Mouse (Mus musculus) right cerebral cortex, postnatal 25 days (tissue): ENCODE results near the gene Ramp1.

Source experiments
- DNase-seq: peaks from one replicate; pipeline ENCODE4 v3.0.0; 2022

The Ramp1 gene

DNA sequence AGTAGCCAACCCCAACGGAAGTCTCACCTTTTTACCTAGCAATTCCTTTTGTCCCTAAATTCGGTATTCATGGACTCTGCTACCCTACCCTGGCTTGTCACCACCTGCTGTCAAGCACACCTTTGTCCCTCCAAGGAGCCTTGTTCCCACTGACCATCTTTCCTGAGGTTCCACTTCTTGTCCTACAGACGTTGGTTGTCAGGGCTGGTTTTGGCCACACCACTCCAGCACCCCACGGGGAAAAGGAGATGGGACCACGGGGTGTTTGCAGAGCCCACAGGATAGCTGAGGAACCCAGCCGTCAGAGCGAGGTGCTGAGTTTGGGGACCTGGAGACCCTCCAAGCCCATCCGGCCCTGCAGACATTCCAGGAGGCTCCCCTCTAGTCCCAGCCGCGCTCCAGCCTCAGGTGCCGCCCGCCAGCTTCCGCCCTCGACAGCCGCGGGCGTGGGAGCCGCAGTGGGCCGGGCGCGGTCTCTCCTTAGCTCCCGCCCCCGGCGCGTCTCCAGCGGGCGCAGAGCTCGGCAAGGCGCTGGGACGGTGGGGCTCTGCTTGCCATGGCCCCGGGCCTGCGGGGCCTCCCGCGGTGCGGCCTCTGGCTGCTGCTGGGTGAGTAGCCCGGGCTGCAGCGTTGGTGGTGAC lies at the start of gene Ramp1:
Gene Ramp1 (plus strand): TSS at position 290 of the 641 bp plus-strand sequence.
- DNase-seq = peak; percentile 78

DNA sequence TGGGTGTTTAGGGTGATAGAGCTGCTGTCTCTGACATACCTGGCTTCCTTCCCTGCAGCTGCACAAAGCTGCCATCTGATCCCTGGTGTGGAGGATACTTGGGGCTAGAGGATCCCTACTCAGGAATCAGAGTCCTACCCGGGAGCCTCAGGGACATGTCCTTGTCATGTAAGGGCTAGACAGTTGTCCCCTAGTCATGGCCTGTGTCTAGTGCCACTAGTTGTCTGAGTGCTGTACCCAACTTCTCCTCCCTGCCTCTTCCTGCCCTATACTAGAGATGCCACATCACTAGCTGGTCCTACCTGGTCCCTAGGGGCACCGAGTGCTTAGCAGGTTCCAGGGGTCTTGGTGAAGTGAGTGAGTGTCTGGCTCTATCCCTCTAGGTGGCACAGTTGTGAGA lies 42.6 kb upstream of the Ramp1 start:
- no peak for DNase-seq

DNA sequence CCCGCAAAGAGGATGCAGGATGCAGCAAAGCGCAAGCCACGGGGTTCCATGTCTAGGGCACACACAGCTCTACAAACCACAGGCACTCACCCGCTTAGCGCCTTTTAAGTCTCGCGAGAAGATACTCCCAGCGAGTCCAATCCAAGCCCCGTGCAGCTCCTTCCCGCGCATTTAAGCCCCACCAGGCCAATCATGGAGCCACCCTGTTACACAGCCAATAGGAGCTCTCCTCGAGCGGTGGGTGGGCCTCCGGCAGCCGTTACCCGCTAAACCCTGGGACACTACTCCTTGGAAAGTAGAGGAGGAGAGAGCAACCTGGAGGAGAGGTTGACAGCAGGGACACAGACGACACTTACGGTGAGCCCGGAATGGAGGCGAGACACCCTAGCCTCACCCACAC lies 34.8 kb upstream of the Ramp1 start, which contains the start of gene Rbm44:
Gene Rbm44 (plus strand): TSS at position 277 of the 400 bp plus-strand sequence.
- DNase-seq = no peak

DNA sequence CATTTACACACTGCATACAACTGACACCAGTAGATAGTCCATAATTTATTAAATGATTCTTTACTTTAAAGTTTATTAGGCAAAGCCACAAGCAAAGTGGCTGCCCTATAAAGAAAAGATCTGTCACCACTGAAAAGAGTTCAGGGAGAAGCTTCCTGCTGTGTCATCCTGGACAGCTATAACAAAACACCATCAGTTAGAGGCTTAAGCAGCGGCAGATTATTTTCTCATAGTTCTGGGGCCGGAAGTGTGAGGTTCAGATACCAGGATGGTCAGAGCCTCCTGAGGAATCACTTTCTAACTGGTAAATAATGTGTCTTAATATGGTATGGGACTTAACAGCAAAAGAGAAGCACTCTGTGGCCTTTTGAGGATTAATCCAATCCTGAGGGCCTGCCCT lies 28.1 kb upstream of the Ramp1 start:
- DNase-seq = no peak

DNA sequence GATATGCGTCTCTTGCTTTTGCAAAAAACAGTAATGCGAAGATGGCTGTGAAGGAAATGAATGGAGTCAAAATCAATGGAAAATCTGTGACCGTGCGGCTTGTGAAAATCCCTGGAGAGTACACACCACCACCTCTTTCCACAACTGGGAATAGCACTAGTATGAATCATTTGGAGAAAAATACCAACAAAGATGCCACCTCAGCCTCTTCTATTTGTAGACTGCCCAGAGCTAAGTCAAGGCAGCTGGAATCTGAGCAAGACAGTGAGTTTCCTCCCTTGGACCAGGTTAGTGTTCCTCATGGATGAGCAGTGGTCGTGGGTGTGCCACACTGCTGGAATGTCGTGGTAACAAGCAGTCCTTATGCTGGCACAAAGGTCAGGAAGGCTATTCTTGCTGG lies 12.8 kb upstream of the Ramp1 start:
- no peak for DNase-seq

DNA sequence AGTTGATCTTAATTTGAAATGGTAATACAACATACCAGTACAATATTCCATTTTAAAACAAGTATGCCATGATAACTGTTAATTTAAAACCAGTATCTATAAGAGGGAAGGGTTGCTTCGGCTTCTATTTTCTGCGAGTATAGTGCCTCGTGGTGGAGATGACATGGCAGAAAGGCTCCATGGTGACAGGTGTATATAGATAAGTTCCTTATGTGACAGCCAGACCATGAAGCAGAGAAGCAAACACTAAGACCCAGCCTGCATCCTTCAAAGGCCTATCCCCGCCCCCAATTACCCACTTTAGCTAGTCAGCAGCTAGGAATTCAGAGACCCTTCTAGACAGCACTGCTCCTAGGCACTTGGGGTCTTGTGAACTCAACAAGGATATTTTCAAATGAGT lies 10.5 kb upstream of the Ramp1 start:
- no peak for DNase-seq

DNA sequence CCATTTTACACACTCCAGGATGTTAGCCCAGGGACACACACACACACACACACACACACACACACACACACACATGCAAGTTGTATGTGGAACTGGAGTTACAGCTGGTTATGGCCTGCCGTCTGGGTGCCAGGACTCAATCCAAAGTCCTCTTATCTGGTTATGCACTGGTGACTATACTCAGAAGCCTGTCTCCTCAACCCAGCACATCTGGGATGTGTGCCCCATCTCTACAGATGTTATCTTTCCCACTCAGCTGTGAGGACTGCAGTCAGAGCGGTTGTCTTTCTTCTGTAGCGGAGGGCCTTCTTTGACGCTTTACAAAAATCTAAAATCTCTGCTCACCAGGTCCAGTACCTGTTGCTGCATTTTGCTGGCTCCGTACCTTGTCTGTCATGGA lies 4.8 kb upstream of the Ramp1 start:
- no peak for DNase-seq

DNA sequence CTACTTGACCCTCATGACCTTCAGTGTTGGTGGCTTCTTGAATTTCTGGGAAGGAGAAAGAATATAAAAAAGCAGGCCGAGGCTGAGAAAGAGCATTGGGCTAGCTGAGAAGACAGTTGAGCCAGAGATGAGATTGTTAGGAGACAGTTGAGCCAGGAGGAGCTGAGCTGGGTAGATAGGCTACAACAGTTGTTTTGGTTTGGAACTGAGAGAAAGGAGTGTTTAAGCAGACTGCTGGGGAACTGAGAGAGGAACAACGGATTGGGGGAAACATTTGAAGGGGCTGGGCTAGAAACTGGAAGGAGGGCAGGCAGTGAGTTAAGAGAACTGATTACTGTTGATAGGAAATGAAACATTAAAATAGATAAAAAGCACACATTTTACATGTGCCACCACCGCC lies 3.6 kb upstream of the Ramp1 start:
- no peak for DNase-seq

DNA sequence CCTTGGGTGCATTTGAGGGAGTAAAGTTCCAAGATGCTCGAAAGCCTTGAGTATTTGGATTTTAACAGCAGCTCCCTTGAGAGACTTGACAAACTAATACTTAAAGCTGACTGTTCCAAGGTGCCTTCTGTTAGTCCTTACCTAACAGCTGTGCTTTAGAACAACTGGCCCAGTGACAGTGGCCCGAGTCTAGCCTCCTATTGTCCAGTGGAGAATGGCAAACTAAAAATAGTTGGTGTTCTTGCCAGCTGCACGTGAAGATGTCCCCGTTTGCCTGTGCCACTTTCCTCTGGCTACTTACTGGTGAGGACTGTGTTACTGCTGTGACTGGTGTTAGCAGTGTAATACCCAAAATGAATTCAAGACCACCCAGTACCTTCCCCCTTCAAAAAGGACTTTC lies 2.8 kb upstream of the Ramp1 start:
- DNase-seq = no peak

DNA sequence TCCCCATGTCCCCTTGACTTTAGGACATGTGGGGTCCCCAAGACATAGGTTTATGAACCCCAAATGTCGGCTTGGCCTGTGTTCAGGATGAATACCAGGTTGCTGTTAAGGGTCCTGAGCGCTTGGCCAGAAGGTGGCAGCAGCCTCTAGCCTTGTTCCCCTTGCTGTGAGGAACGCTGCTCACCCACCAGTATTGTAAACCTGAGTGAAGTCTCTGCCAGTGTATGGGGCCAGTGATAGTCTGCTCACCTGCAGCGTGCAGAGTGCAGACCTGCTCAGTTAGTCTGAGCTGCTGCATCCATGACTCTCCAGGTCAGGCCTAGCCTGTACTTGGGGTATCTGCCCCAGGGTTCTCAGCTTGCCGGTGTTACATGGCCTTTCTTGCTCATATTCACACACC lies 536 bp upstream of the Ramp1 start:
- DNase-seq = peak; percentile 73

DNA sequence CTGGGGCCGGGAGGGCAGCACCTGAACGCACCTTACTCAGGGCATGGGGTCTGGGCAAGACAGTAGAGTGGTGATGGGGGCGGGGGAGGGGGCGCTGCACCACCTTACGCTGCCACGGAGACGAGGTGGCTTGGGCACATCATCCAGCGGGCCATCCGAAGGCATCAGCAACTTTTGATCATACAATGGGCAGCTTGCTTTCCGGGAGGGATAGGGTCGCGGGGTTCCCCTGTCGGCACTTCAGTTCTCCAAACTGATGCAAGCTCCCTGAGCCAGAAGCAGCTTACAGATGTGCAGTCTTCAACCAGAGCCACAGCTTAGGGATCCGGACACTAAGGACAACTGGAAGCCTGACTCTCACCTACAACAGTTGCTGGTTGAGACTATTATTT lies 548 bp downstream of the Ramp1 start:
- no peak for DNase-seq

DNA sequence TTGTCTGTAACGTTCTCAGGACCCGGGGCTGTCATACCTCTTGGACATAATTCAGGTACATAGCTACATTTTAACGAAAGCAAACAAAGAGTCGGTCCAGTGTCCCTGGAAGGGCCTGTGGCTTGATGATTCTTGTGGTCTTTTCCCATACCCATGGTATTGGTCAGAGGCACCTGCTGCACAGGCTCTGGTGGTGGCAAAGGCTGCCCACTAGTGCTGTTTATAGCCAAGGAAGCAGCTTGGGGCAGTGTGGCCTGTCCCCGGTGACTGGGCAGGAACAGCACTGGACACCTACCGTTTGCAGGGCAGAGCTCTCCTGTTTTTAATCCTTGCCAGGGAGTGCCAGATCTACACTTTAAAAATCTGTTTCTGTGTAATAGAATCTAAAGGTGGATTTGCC lies 1.1 kb downstream of the Ramp1 start:
- DNase-seq = no peak

DNA sequence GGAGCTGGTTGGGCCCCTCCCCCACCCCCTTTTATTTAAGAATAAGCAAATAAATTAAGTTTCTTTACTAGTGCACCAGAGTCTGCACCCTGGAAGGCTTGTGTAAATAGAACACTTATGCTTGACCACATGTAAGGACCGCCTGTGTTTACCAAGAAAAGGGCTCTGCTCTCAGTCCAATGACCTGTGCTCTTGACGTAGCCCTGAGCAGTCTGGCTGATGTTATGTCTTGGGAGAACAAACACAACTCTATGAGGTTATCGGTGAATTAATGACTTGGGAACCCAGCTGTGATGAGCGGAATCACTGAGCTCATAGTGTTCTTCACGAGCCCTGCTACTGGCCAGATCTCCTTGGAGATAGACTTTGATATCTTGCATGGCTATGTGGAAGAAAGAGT lies 1.6 kb downstream of the Ramp1 start:
- DNase-seq = no peak

DNA sequence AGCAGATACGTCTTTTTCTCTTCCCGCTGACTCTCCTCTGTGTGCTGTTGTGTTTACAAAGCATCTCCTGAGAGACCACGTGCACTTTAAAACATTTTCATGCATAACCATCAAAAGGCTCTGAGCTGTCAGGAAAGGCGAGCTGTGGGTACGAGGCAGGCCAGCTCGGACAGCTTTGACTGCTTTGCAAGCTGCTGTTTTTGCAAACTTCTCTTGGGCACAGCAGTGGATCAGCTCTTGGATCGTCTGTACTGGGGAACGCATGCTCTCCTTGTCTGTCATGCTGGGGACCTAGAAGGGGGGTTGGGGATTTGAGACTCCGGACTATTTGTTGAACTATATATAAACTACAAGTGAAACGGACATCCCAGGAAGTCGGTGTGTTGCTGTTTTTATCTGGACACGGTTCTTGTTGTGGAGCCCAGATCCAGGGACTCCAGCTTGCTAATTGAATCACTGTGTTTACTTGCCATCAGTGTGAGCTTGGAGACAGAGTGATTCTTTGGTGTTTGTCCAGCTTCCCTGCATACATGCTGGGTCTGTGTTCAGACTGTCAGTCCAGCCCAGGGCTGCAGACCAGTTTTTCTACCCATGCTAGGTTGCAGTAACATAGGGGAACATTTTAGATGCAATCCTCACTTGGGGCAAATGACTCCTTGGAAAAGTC lies 2.3 kb downstream of the Ramp1 start:
- DNase-seq = peak; percentile 19

DNA sequence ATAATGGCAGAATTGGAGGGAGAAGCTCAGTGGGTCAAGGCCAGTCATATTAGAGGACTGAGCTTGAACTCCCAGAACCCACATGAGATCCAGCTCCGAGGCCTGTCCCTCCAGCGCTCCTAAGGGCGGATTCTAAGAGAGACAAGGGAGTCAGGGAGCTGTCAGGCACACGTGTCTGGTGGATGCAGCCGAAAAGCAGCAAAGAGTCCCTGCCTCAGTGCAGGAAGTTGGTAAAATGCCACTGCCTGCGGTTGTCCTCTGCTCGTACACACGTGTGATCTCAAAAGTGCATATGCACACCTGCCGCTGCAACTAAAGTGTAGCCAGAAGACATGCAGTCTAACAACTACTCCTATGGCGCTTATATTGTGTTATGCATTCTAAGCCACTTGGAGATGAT lies 3.7 kb downstream of the Ramp1 start:
- no peak for DNase-seq

DNA sequence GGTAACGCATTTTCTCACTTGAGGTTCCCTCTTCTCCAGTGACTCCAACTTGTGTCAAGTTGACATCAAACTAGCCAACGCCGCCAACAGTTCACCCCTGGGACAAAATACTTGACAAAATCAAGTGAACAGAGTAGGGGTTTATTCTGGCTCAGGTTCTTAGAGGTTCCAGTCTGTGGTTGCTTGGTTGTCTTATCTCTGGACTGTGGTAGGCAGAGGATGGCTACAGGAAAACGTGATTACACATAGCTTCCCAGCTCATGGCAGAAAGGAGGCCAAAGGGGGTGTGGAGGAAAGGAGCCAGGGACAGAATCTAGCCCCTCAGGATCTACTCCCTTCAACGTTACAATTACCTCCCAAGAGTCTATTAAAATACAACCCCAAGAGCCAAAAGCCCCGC lies 7.1 kb downstream of the Ramp1 start:
- no peak for DNase-seq

DNA sequence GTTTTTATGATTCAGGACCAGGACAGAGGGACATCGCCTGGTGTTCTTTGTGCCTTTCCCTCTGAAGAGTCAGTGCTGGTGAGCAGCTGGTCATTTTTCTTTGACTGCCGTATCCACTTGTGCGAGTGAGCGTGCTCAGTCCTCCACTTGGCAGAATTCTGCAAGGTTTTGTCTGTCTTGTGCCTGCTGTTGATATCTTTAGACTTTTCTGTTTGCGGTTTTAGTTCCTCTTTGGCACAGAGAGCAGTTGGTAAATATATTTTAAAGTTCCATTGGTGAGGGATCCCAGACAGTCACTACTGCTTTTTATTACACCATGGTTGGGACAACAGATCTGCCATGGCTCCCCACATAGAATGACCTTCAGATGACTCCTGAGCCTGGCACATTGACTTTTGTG lies 7.7 kb downstream of the Ramp1 start:
- DNase-seq = no peak

DNA sequence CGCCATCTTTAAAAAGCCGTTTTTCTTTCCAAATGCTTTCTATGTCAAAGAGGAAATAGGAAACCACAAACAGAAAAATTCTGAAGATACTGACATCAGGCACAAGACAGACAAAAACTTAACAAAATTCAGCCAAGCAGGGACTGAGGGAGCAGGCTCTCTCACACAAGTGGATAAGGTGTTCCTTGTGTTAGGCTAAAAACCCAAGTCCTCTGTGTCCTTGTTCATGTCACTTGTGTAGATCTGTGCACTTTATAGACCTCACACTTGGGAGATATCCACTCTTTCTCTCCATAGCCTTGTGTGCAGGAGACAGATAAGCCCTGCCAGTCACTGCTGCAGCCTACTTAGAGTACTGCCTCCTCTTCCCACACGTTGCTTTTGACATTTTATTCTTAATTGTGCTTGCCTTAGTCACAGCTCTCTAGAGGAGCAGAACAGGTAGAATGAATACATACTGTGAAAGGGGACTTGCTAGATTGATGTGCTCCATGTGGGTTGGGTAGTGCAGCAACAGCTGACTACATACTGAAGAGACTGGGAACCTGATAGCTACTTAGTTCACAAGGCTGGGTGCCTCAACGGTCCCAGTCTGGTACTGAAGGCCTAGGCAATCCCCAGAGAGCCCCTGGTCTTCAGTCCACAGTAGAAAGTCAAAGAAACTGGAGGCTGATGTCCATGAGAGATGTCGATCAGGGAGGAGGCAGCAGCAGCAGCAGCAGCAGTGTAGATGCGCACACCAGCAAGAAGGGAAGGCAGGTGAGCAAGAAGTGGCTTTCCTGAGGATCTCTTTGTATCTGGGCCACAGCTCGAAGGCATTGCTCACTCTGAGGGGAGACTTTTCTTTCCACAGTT lies 8.4 kb downstream of the Ramp1 start:
- no peak for DNase-seq

DNA sequence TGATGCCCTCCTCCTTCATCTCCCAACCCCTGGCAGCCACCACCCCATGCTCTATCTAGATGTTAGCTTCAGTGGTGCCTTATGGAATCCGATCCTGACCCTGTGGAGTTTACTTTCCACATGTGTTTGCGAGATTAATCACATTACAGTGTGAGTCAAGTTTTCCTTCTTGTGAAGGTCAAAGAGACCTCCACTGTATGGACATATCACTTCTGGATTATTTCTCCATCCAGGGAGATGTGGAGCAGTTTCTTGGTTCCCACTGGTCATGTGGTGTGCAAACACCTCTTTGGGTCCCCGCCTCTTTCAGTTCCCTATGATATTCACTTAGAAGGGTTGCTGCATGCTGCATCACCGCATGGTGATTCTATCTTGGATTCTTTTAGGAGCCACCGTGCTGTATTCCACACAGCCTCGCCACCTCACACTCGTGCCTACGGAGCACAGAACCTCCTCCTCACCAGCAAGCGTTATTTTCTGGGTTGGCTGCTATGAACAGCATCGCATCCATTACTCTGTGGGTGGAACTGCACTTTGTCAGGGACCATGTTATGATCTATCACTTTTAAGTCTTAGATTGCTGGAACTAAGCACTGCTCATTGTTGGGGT lies 9.3 kb downstream of the Ramp1 start:
- peak; percentile 52 for DNase-seq

DNA sequence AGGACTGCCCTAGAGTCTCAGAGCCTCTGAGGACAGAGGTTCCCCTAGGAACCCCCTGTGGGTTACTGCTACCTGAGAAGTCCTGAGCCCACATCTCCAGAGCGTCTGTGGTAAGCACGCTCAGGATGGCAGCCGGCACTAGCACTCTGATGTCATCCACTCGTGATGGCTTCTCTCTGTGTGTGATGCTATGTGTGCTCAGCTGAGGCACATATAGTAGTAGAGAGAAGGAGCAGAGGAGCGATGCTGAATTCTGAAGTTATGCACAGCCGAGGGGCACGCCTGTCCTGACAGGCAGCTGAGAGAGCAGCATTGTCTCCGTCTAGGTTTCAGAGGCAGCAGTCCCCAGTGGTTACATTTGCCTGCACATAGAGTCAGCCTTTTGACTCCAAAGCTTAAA lies 12.6 kb downstream of the Ramp1 start:
- DNase-seq = no peak

DNA sequence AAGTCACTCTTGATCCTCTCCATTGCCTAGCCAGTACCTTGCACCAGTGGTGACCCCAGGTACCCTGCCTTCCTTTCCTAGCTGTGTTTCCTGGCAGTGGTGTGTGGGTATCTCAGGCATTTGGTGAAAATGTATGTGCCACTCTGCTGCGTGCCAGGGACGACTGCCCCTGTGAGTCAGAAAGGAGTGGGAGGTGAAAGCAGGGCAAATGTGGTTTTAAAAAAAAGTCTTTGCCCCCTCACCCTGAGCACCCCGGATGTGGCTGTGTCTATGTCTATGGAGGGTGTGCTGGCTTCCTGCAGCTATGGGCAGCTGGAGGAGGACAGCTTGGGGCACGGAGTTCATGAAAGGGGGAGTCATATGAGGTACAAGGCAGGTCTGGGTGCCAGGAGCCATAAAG lies 13.6 kb downstream of the Ramp1 start:
- no peak for DNase-seq

DNA sequence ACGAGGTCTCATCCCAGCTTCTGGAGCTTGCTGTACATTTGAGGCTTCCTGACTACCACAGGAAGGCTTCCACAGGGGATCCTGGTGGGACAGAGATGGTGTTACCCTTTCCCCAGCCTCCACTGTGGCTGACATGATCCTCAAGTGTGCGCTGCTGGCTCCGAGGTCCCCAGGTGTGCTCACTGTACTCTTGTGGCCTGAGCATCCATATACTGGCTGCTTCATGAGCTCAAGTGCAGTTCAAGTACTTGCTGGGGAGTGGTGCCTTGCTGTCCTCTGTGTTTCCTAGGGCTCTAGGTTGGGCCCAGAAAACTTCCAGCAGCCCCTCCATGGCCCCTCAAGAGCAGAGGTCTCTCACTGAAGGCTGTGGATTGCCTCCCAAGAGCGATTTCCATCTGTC lies 14.1 kb downstream of the Ramp1 start:
- DNase-seq = no peak

DNA sequence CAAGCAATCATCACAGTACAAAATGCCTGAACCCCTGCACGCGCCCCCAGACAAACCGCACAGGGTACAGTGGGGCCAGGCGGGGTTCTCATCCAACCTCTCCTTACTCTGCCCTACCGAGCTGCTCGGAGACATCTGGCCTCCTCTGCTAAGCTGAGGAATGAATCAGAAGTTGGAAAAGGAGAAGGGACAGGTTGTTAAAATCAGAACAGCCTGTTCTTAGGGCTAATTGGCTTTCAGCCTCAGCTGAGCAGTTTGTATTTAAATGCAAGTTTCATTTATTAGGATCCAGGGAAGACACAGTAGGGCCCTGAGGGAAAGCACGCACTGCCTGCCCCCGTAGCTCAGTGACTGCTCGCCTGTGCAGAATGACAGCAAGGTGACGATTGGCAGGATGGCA lies 20.2 kb downstream of the Ramp1 start:
- no peak for DNase-seq

DNA sequence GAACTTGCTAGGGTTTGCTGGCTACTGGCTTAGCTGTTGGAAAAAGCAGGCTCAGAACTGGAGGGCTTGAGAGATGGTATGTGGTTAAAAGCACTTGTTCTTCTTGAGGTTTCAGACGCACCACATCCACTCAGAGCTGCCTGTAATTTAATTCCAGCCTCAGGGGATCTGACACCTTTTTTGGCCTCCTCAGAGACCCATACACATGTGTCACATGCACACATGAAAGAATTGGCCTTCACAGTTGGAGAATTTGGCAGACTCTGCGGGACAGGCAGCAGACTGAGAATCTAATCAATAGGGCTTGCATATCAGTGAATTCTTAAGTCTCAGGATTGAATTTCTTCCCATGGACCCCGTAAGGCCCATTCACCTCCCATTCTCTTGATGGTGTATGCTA lies 21.5 kb downstream of the Ramp1 start:
- DNase-seq = no peak
